Mouse (Mus musculus) heart, adult 18-20 months (tissue): Measurements from ENCODE around the gene Stmn3. TPM values are rescaled to one million over a fixed set of nuclear protein-coding genes. Genes with fewer than 3 reads are reported as not detected.

Experiments used
- DNase-seq, 2 experiments: peaks; one replicate each; pipeline ENCODE4 v3.0.0; 2021 to 2022; ENCODE audit warnings: mixed read lengths in 1 of 2
- long read RNA-seq, 2 experiments: library from polyadenylated mRNA; stranded (forward); transcript quantifications; one replicate each; pipeline ENCODE4 v2.0.0; 2021
- total RNA-seq, 2 experiments: library from RNA; stranded (reverse); gene quantifications; 2 replicates each; pipeline ENCODE4 v1.2.3; 2021

The Stmn3 gene
- total RNA-seq, result under 1 TPM in 1 of 2 experiments, not detected in 1; 0.41 TPM
- long read RNA-seq, experiment 1, result 0 reads
- long read RNA-seq, experiment 2, result 0 reads

- peak; percentile 27 to 57 for DNase-seq
Measured at GRCm38 (mm10) chr2:181314080-181314810, at the start of gene Stmn3. Gene Stmn3 (minus strand): TSS chr2:181314500.

DNA sequence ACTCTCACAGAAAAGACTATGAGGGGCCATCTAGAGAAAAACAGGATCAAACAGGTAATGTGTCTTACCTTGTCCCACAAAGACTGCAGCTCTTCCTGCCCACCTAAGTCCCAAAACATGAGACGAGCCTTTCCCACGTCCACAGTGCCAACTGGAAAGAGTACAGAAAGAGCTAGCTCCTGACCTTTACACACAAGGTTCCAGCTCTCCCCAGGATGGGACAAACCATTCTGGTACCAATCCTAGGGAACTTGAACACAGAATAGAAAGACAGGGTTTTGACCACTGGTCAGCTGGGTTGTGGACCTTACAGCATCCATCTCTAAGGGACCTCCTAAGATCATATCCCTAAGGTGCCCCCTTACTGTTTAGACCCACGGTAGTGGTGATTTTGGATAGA lies 49.6 kb upstream of the Stmn3 start:
- DNase-seq, result no peak

- no peak for DNase-seq
Measured at GRCm38 (mm10) chr2:181356780-181357179, 42.5 kb upstream of the Stmn3 start.

GRCm38 (mm10) chr2:181342766-181343165 lies 28.5 kb upstream of the Stmn3 start:
- DNase-seq, result peak; percentile 46 to 51

DNA sequence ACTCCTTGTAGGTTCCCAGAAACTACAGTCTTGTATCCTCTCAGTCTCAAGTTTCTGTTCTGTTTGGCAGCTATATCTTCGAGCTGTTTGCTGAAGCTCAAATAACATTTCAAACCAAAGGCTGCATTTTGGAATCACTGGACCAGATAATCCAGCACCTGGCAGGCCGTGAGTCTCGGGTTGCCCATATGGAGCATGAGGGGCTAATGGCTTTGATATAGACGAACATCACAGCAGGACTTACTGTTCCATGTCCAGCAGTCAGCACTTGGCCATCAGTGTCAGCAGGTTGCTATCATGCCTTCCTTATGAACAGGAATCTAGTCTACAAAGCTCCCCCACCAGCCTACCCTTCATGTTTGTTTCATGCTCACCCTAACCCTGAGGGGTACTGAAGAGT lies 26.1 kb upstream of the Stmn3 start:
- DNase-seq, result no peak

DNA sequence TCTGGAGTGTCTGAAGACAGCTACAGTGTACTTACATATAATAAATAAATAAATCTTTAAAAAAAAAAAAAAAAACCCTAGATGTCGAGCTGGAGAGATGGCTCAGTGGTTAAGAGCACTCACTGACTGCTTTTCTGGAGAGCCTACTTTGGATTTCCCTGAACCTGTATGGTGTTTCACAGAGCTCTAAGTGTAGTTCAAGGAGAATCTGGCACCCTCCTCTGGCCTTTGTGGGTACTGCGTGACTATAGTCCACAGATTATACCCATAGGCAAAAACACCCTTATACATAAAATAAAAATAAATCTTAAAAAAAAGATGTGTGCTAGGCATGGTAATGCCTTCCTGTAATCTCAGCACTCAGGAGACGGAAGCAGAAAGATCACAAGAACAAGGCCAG lies 19.7 kb upstream of the Stmn3 start:
- DNase-seq, result peak; percentile 61 to 89

DNA sequence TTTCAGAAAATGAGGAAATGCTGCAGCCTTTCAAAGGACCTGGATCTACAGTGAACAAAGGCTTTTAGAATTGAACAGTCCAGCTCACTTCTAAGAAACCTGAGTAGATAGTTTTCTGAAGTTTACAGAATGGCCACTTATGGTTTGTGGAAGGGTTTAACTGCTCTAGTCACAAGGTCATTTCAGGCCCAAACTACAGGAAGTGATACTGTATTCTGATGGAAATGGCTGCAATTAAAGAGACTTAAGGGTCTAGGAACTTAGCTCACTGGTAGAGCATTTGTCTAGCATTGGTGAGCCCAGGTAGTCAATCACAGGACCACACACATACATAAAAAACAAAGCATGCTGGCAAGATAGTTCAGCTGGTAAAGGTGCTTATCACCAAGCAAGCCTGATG lies 18.2 kb upstream of the Stmn3 start:
- DNase-seq, result no peak

DNA sequence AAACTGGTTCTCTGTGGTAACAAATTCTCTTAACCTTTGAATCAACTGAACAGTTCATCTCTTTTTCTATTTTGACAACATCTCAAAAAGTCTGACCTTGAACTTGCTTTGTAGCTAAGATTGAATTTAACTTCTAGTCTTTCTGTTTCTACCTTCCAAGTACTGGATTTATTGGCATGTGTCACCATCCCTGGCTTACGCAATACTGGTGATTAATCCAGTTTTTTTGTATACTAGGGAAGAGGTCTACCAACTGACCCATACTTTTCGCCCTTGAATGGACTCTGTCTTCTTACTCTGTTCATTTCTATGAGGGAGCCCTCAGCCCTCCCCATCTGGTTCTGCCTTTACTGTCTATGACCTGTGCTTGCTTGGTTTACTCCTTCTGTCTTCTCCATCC lies 11.8 kb upstream of the Stmn3 start:
- DNase-seq, result no peak

DNA sequence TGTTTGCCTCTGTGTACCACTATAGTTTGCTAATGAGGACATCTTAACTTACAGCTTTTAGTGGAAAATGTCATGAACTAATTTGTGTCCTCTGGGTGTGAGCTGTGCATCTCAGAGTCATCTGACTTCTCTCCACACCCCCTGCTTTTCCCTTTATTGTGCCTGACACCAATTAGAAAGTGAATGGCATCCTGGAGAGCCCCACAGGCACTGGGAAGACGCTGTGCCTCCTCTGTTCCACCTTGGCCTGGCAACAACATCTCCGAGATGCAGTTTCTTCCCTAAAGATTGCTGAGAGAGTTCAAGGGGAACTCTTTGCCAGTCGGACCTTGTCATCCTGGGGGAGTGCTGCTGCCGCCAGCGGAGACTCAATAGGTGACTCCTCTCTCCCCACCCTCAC lies 7.8 kb upstream of the Stmn3 start:
- DNase-seq, result no peak

DNA sequence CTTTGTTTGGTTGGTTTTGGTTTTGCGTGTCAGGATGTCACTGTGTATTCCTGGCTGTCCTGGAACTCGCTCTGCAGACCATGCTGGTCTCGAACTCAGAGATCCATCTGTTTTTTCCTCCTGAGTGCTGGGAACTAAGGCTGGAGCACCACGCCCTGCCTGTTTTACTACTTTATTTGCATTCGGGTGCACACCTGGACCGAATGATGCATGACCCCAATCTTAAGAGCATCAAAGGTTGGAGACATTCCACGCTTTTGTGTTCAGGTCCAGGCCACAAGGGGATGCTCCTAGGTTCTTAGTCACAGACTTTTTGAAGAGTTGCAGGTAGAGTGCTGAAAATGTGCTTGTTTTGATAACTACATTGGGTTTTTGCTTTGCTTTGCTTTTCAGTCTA lies 5.8 kb upstream of the Stmn3 start:
- no peak for DNase-seq

GRCm38 (mm10) chr2:181319248-181320102 lies 5.2 kb upstream of the Stmn3 start, which contains the start of gene Rtel1:
Gene Rtel1 (plus strand): TSS chr2:181319739.
- DNase-seq, result peak; percentile 85 to 92

GRCm38 (mm10) chr2:181313344-181314079 lies 788 bp downstream of the Stmn3 start:
- DNase-seq, result no peak

- no peak for DNase-seq
Measured at GRCm38 (mm10) chr2:181313006-181313343, 1.3 kb downstream of the Stmn3 start.

- DNase-seq, result no peak
Measured at GRCm38 (mm10) chr2:181312435-181312834, 1.9 kb downstream of the Stmn3 start.

GRCm38 (mm10) chr2:181307144-181307804 lies 7.0 kb downstream of the Stmn3 start:
- DNase-seq, result peak; percentile 49 to 57

GRCm38 (mm10) chr2:181304944-181305343 lies 9.4 kb downstream of the Stmn3 start:
- no peak for DNase-seq

DNA sequence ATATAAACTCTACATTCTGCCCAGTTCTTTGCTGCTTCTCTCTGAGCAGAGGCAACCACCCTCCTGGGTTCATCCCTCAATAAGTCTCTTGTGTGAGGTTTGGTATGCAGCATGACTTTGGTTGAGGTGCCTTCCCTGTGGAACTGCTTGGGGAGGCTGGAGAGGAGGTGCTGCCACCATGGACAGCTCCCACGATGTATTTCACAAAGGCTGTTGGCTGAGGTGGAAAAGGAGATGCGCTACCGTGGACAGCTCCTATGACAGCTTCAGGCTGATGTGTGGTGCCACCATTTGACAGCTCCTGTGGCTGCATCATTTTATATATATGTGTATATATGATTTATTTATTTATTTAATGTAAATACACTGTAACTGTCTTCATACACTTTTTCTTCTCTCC lies 12.3 kb downstream of the Stmn3 start:
- DNase-seq, result no peak

- no peak for DNase-seq
Measured at GRCm38 (mm10) chr2:181290937-181291336, 23.4 kb downstream of the Stmn3 start.

GRCm38 (mm10) chr2:181288691-181289090 lies 25.6 kb downstream of the Stmn3 start:
- DNase-seq, result no peak

GRCm38 (mm10) chr2:181287958-181288350 lies 26.3 kb downstream of the Stmn3 start, which contains the start of gene Gmeb2:
Gene Gmeb2 (minus strand): TSS chr2:181288035.
- DNase-seq, result peak; percentile 94 to 97

DNA sequence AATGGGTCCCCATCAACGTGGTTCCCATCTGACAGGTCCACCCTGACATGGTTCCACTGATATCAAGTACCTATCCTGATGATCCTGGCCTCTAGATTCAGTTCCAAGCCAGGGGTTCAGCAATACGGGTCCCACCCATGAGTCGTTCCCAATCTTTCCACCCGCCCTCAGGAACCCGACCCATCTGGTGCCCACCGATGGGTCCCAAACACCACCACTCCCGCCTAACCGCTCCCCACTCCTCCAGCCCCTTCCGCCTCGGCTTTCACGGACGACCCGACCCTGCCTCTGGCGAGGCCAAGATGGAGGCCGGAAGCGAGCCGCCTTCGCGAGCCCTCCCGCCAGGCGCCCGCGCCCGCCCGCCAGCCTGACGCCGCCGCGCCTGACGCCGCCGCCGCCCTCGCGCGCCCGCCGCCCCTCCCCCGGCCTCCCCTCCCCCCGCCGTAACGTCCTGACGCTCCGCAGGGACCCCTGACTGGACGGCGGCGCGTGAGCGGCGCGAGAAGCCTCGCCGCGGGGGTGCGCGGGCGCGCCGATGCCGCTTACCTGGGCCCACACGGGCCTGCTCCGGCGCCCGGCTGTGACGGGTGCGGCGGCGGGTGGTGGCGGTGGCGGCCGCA lies 26.9 kb downstream of the Stmn3 start:
- peak; percentile 88 to 90 for DNase-seq
